Mouse (Mus musculus) gastrocnemius, adult 2 months (tissue): ENCODE data around the gene Hoxa7. TPM values are rescaled to one million over a fixed set of nuclear protein-coding genes. Genes with fewer than 3 reads are reported as not detected.

ENCODE experiments used
- DNase-seq: peaks from one replicate; pipeline ENCODE4 v3.0.0; 2022
- H3K27ac ChIP-seq: fragments of 200-600 bp; 2 replicates; pipeline ENCODE4 v1.8.1; 2022; ENCODE audit warnings: mild to moderate bottlenecking
- H3K4me3 ChIP-seq: fragments of 200-600 bp; 2 replicates; pipeline ENCODE4 v1.8.1; 2022; ENCODE audit warnings: mild to moderate bottlenecking, moderate library complexity
- CTCF ChIP-seq: fragments of 200-600 bp; IDR thresholded peaks from 2 replicates; pipeline ENCODE4 v1.8.1; 2022; ENCODE audit warnings: antibody characterized with exemption, mild to moderate bottlenecking, moderate library complexity
- intact Hi-C: fragments of 180-260 bp; cut with DNase I; formaldehyde crosslinking; loops from one replicate; pipeline ENCODE4 v1.15.1; 2025
- total RNA-seq, 2 experiments: library from RNA; stranded (reverse); gene quantifications; 2 replicates each; pipeline ENCODE4 v1.2.3; 2021

Gene Hoxa7
- total RNA-seq, 2 experiments from 2014 or later, result 4.7 to 5.0 TPM

- no peak for TF ChIP-seq CTCF
- no peak overlapping the region for H3K4me3 ChIP-seq
- intact Hi-C loops, result no loop called here
- no peak for DNase-seq
- no peak overlapping the region for H3K27ac ChIP-seq
Observed at GRCm38 (mm10) chr6:52201269-52201668, 20.4 kb downstream of the Hoxa7 start.

DNA sequence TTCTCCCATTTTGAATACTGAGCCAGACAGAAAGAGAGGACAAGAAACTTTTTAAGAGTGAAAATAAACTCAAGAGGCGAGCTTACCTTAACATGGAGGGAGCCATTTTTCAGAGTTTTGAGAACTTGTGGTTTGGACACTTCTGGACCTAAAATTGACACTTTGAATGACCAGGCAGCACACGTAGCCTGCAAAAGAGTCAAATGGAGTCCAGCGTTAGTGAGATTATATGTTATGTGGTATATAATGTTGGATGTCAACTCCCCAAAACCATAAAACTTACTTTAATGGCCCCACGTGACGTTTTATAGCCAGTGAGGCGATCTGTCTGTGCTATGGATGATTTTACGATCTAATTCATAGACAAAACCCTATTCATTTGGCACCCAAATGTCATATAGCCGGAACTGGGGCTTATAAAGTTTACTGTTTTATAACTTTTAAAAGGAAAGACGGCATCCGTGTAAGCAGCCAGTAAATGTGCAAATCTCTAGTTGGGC lies 20.9 kb downstream of the Hoxa7 start:
- no peak overlapping the region for H3K4me3 ChIP-seq
- no peak for TF ChIP-seq CTCF
- DNase-seq, result no peak
- no peak overlapping the region for H3K27ac ChIP-seq
- intact Hi-C loops, result no loop called here

- peak; percentile 19 for DNase-seq
- no peak overlapping the region for H3K4me3 ChIP-seq
- no peak for TF ChIP-seq CTCF
- H3K27ac ChIP-seq, result no peak overlapping the region
- intact Hi-C loops, result no loop called here
Observed at GRCm38 (mm10) chr6:52200073-52200750, 21.4 kb downstream of the Hoxa7 start.

GRCm38 (mm10) chr6:52197271-52197670 lies 24.4 kb downstream of the Hoxa7 start:
- DNase-seq, result peak; percentile 29
- intact Hi-C loops, result loop anchor here (5.0 kb wide), 1 partner anchor 35 kb away; the partner anchor contains the start of gene Hoxa2
- no peak overlapping the region for H3K4me3 ChIP-seq
- H3K27ac ChIP-seq, result no peak overlapping the region
- TF ChIP-seq CTCF, result peak; percentile 60

GRCm38 (mm10) chr6:52196811-52197210 lies 24.8 kb downstream of the Hoxa7 start:
- no peak for TF ChIP-seq CTCF
- intact Hi-C loops, result loop anchor here (5.0 kb wide), 1 partner anchor 35 kb away; the partner anchor contains the start of gene Hoxa2
- no peak overlapping the region for H3K27ac ChIP-seq
- H3K4me3 ChIP-seq, result no peak overlapping the region
- no peak for DNase-seq

DNA sequence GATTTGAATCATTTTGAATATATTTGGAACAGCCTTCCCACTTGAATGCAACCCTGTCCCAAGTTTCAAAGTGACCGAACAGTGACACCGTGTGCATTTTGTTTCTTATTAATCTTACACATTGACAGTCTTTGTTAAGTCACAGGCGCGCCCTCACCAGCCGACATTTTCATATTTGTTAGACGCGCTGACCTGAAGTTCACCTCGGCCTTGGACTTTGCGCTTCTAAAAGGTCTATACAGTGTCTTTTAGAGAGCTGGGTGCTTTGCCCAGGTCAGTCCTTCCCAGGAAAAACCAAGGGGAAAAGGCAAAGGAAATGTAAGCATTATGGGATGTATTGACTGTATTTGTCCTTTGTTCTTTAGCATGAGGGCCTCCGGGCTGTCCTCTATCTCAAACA lies 27.0 kb downstream of the Hoxa7 start:
- TF ChIP-seq CTCF, result no peak
- intact Hi-C loops, result loop anchor here (5.0 kb wide), 3 partner anchors 32 to 182 kb away; partner anchors contain the start of genes Hoxa2 and Skap2
- H3K27ac ChIP-seq, result no peak overlapping the region
- no peak for DNase-seq
- H3K4me3 ChIP-seq, result no peak overlapping the region

DNA sequence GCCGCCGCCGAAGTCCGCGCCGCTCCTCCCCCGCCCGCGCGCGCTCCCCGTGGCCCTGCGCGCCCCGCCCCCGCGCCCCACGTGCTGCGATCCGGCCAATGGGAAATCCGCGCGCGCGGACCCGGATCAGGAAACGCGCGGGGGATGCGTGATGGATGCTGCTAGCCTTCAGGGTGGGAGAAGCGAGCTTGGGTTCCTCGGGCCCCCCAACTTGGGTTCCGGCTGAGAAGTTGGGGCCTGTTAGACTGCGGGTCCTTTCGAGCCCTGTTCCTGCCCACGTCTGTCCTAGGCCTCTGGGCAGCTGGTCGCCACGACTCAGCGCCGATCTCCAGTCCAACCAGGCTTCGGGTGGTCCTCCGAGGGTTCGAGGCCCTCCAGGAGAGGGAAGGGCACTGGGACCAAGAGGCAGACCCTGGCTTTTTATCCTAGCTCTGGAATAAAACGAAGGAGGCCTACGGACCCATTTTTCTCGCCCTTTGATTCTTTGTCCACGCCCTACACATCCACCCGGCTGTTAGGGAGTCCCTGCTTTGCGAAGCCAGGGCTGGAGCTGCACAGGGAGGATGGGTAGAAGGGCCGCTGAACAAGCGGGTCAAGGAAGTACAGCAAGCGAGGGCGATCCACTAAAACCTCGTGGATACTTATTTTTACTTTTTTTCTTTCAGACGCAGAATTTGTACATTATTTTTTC lies 29.6 kb downstream of the Hoxa7 start:
- Histone ChIP-seq H3K27ac (peak overlapping the region; percentile 85), H3K4me3 (peak overlapping the region; percentile 86)
- no peak for TF ChIP-seq CTCF
- intact Hi-C loops, result loop anchor here (5.0 kb wide), 2 partner anchors 130 to 180 kb away; partner anchors contain the start of gene Skap2
- peak; percentile 94 for DNase-seq

- peak within 1 kb of the TSS; percentile 88 for H3K27ac ChIP-seq
- intact Hi-C loops, result loop anchor here (5.0 kb wide), 2 partner anchors 129 to 179 kb away; partner anchors contain the start of gene Skap2
Observed at GRCm38 (mm10) chr6:52190906-52191810, 30.5 kb downstream of the Hoxa7 start, which contains the start of gene Hoxa4. Gene Hoxa4 (minus strand): TSS chr6:52191753.

GRCm38 (mm10) chr6:52190410-52190809 lies 31.2 kb downstream of the Hoxa7 start:
- intact Hi-C loops, result loop anchor here (5.0 kb wide), 2 partner anchors 128 to 178 kb away; partner anchors contain the start of gene Skap2
- no peak for TF ChIP-seq CTCF
- DNase-seq, result no peak
- Histone ChIP-seq H3K27ac (peak overlapping the region; percentile 88), H3K4me3 (peak overlapping the region; percentile 86)

More at GRCm38 (mm10) chr6:52190906-52191810, 30.5 kb downstream of the Hoxa7 start, which contains the start of gene Hoxa4:
- H3K4me3 ChIP-seq, result peak within 1 kb of the TSS; percentile 86
- DNase-seq, result no peak
- TF ChIP-seq CTCF, result no peak; the same call in 1 of the 2 replicates

- no peak overlapping the region; the same call in 1 of the 2 replicates for H3K4me3 ChIP-seq
- no peak for TF ChIP-seq CTCF
- intact Hi-C loops, result loop anchor here (5.0 kb wide), 2 partner anchors 128 to 178 kb away; partner anchors contain the start of gene Skap2
- peak overlapping the region; percentile 88 for H3K27ac ChIP-seq
- DNase-seq, result no peak
Observed at GRCm38 (mm10) chr6:52189909-52190308, 31.7 kb downstream of the Hoxa7 start.

DNA sequence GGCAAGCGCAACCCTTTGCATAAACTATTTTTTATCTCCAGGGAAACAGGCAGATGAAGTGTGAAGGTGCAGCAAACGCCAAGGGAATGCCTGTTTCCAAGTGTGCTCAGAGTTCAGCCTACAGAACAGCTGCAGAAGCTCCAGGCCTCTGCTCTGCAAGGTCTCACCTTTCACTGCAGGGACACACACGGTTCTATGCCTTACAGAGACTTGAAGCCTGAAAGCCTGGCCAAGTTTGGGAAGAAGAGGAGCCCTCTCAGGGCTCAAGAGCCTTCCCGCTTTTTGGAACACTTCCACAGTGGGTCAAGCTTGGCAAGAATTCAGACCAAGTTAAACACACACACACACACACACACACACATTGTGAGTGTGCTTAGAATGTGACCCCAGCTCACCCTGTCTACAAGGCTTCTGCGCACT lies 32.5 kb downstream of the Hoxa7 start:
- TF ChIP-seq CTCF, result no peak
- peak; percentile 66 for DNase-seq
- Histone ChIP-seq H3K27ac (peak overlapping the region; percentile 88), H3K4me3 (peak overlapping the region; percentile 1; the same call in 1 of the 2 replicates)
- intact Hi-C loops, result no loop called here

- intact Hi-C loops, result no loop called here
- TF ChIP-seq CTCF, result no peak
- Histone ChIP-seq H3K4me3 (no peak overlapping the region), H3K27ac (no peak overlapping the region)
- no peak for DNase-seq
Observed at GRCm38 (mm10) chr6:52186500-52186899, 35.2 kb downstream of the Hoxa7 start.
